Mouse (Mus musculus): Measurements from ENCODE around the gene B4galnt3.

B4galnt3 gene

GRCm38 (mm10) chr6:120185012-120185730 is 109.2 kb downstream of the B4galnt3 start:
- no peak for DNase-seq

- no peak for DNase-seq
These were observed 110.6 kb downstream of the B4galnt3 start for GRCm38 (mm10) chr6:120183771-120184170.

GRCm38 (mm10) chr6:120182160-120182559 is 112.2 kb downstream of the B4galnt3 start:
- no peak for DNase-seq

GRCm38 (mm10) chr6:120180492-120180891 is 113.9 kb downstream of the B4galnt3 start:
- no peak for DNase-seq

- DNase-seq = no peak
These were observed 114.6 kb downstream of the B4galnt3 start for GRCm38 (mm10) chr6:120179756-120180206.

GRCm38 (mm10) chr6:120179044-120179755 is 115.2 kb downstream of the B4galnt3 start:
- no peak for DNase-seq

- DNase-seq = no peak
These were observed 118.7 kb downstream of the B4galnt3 start for GRCm38 (mm10) chr6:120175650-120176049.

GRCm38 (mm10) chr6:120174602-120175115 is 119.7 kb downstream of the B4galnt3 start:
- no peak for DNase-seq

GRCm38 (mm10) chr6:120174028-120174601 is 120.2 kb downstream of the B4galnt3 start:
- DNase-seq = no peak

GRCm38 (mm10) chr6:120172294-120173017 is 121.9 kb downstream of the B4galnt3 start:
- DNase-seq = no peak

GRCm38 (mm10) chr6:120167574-120167973 is 126.8 kb downstream of the B4galnt3 start:
- no peak for DNase-seq

- DNase-seq = no peak
These were observed 129.6 kb downstream of the B4galnt3 start for GRCm38 (mm10) chr6:120164765-120165164.

GRCm38 (mm10) chr6:120162928-120163327 is 131.4 kb downstream of the B4galnt3 start:
- no peak for DNase-seq

- peak; percentile 41 to 53 for DNase-seq
These were observed 135.0 kb downstream of the B4galnt3 start for GRCm38 (mm10) chr6:120159133-120159901.

GRCm38 (mm10) chr6:120157479-120157878 is 136.9 kb downstream of the B4galnt3 start:
- DNase-seq = no peak

GRCm38 (mm10) chr6:120155510-120155909 is 138.8 kb downstream of the B4galnt3 start:
- DNase-seq = no peak

- DNase-seq = no peak
These were observed 139.6 kb downstream of the B4galnt3 start for GRCm38 (mm10) chr6:120154526-120155309.

Measured in cerebellum, postnatal 25 days (tissue).